Mouse (Mus musculus): Measurements from ENCODE around the gene R3hdm2. TPM values are rescaled to one million over a fixed set of nuclear protein-coding genes. Genes with fewer than 3 reads are reported as not detected.
A peak's percentile ranks its signal among the peaks of the same experiment; 100 is the strongest.

The R3hdm2 gene
- polyA plus RNA-seq, 1 experiment from 2014 or later = 21.1 TPM

- Histone ChIP-seq H3K9ac (replicated peaks; ENCODE audit: low read depth) (no peak overlapping the region), H3K4me2 (replicated peaks; ENCODE audit: low read depth, low read length) (no peak overlapping the region), H3K4me3 (ENCODE audit: low read depth, low read length) (no peak overlapping the region), H3K4me1 (ENCODE audit: insufficient read depth, low read depth, low read length) (no peaks in the 10 kb centered on the region), H3K27me3 (replicated peaks; ENCODE audit: insufficient read depth, low read length) (no peaks in the 10 kb centered on the region), H3K36me3 (ENCODE audit: insufficient read depth, low read length) (no peaks in the 10 kb centered on the region), H3K9me3 (ENCODE audit: low read length) (no peaks in the 10 kb centered on the region), H3K27ac (ENCODE audit: low read length) (no peak overlapping the region)
- DNase-seq (ENCODE audit: low spot score) (no peak), ATAC-seq (no peak)
- no peak for TF ChIP-seq CTCF (IDR thresholded peaks at IDR 0.05)
- no peak for TF ChIP-seq EP300 (IDR thresholded peaks at IDR 0.05)
- 85% methylated on average over 5 of the region's 5 CpGs for WGBS
These were observed 57.4 kb downstream of the R3hdm2 start for GRCm38 (mm10) chr10:127437354-127438113.

GRCm38 (mm10) chr10:127453701-127454100 is 73.6 kb downstream of the R3hdm2 start:
- Histone ChIP-seq H3K4me3 (ENCODE audit: low read depth, low read length) (no peak overlapping the region), H3K36me3 (ENCODE audit: insufficient read depth, low read length) (peaks cover 34% of the 10 kb centered on the region), H3K27me3 (replicated peaks; ENCODE audit: insufficient read depth, low read length) (no peaks in the 10 kb centered on the region), H3K27ac (ENCODE audit: low read length) (no peak overlapping the region), H3K9ac (replicated peaks; ENCODE audit: low read depth) (no peak overlapping the region), H3K4me1 (ENCODE audit: insufficient read depth, low read depth, low read length) (no peaks in the 10 kb centered on the region), H3K9me3 (ENCODE audit: low read length) (no peaks in the 10 kb centered on the region), H3K4me2 (replicated peaks; ENCODE audit: low read depth, low read length) (no peak overlapping the region)
- TF ChIP-seq CTCF (IDR thresholded peaks at IDR 0.05) (no peak), EP300 (IDR thresholded peaks at IDR 0.05) (no peak)
- ATAC-seq = no peak
- DNase-seq (ENCODE audit: low spot score) = no peak
- 100% methylated on average over 1 of the region's 1 CpGs for WGBS

DNA sequence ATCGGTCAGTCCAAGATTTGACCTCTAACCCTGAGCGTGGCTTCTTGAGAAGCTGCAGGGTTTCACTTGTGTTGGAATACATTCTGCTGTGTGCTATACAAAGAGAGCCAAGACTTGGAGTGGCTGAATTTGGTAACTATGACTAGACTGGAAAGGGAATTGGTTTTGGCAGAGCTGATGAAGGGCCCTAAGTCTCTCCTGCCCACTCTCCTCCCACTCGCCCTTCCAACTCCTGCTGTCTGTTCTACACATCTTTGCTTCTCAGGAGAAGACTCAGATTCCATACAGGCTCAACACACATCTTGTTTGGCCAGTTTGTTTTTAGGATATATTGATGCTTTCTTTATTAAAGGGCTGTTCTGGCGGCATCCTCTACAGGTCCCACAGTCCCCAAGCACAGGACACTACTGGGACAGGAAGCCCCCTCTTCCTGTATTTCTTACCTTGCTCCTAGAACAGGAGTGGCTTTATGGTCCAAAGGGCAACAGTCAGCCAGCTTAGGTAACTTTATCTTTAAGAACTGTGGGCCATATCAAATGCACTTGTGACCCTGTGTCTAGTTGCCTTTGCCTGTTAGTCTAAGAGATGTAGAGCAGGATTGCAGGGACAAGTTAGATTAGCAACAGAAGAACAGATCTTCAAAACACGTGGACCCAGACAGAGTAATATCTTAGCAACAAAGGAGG is 82.4 kb downstream of the R3hdm2 start:
- no peak overlapping the region for H3K4me3 ChIP-seq (ENCODE audit: low read depth, low read length)
- no peaks in the 10 kb centered on the region for H3K9me3 ChIP-seq (ENCODE audit: low read length)
- H3K4me2 ChIP-seq (replicated peaks; ENCODE audit: low read depth, low read length) = no peak overlapping the region
- no peak overlapping the region for H3K9ac ChIP-seq (replicated peaks; ENCODE audit: low read depth)
- no peaks in the 10 kb centered on the region for H3K27me3 ChIP-seq (replicated peaks; ENCODE audit: insufficient read depth, low read length)
- WGBS = 83% methylated on average over 5 of the region's 5 CpGs
- no peaks in the 10 kb centered on the region for H3K4me1 ChIP-seq (ENCODE audit: insufficient read depth, low read depth, low read length)
- TF ChIP-seq EP300 (IDR thresholded peaks at IDR 0.05) = no peak
- TF ChIP-seq CTCF (IDR thresholded peaks at IDR 0.05) = no peak
- DNase-seq (ENCODE audit: low spot score) (no peak), ATAC-seq (no peak)
- H3K36me3 ChIP-seq (ENCODE audit: insufficient read depth, low read length) = peaks cover 38% of the 10 kb centered on the region
- no peak overlapping the region for H3K27ac ChIP-seq (ENCODE audit: low read length)

DNA sequence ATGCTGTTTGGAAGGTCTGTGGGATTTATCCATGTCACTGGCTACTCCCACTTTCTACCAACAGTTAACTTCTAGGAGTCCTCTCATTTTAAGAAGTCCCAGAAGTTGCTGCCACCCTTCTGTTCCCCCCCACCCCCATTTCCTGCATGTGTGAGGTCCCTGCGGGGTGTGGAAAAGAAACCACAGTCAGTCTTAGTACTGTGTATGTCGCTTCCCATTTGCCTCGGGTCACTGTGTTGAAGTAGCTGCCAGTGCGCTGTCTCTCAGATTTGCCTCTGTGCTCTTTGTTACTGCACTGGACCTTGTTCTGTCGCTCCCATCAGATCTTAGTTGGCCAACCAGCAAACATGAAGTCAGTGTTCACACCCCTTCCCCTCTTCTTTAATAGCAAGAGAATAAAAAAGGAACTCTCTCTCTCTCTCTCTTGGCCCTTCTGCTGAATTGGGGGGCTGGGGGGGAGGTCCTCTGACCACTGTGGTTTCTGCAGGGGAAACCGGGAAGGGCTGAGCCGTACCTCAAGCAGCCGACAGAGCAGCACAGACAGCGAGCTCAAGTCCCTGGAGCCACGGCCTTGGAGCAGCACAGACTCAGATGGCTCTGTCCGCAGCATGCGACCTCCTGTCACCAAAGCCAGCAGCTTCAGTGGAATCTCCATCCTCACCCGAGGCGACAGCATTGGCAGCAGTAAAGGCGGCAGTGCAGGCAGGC is 91.3 kb downstream of the R3hdm2 start:
- H3K27ac ChIP-seq (ENCODE audit: low read length) = no peak overlapping the region
- DNase-seq (ENCODE audit: low spot score) (peak; percentile 8), ATAC-seq (peak; percentile 37; the same call in 1 of the 2 replicates)
- no peak overlapping the region for H3K4me2 ChIP-seq (replicated peaks; ENCODE audit: low read depth, low read length)
- no peak overlapping the region for H3K4me3 ChIP-seq (ENCODE audit: low read depth, low read length)
- no peaks in the 10 kb centered on the region for H3K27me3 ChIP-seq (replicated peaks; ENCODE audit: insufficient read depth, low read length)
- WGBS = 53% methylated on average over 15 of the region's 15 CpGs
- no peak overlapping the region for H3K9ac ChIP-seq (replicated peaks; ENCODE audit: low read depth)
- no peak for TF ChIP-seq CTCF (IDR thresholded peaks at IDR 0.05)
- no peak for TF ChIP-seq EP300 (IDR thresholded peaks at IDR 0.05)
- H3K36me3 ChIP-seq (ENCODE audit: insufficient read depth, low read length) = peaks cover 14% of the 10 kb centered on the region; the same call in 1 of the 2 replicates
- H3K9me3 ChIP-seq (ENCODE audit: low read length) = no peaks in the 10 kb centered on the region
- H3K4me1 ChIP-seq (ENCODE audit: insufficient read depth, low read depth, low read length) = no peaks in the 10 kb centered on the region

DNA sequence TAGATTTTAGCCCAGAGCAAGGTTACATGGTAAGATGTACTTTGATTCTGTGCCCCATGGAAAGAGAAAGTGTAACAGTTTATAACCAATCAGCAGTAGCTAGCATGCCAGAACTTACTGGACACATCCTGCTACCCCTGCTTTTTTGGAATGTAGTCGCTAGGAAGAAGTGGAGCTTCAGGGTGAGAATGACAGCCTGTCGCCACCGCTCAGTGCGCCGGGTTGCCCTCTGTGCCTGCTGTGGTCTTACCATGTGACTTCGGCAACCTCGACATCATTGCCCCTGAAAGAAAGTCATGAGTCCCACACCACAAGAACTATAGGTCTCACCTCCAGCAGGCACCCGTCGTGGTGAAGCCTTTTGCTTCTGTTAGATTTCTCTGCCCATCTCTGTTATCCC is 92.6 kb downstream of the R3hdm2 start:
- H3K36me3 ChIP-seq (ENCODE audit: insufficient read depth, low read length) = peaks cover 14% of the 10 kb centered on the region; the same call in 1 of the 2 replicates
- TF ChIP-seq CTCF (IDR thresholded peaks at IDR 0.05) = no peak
- no peak for TF ChIP-seq EP300 (IDR thresholded peaks at IDR 0.05)
- H3K9ac ChIP-seq (replicated peaks; ENCODE audit: low read depth) = no peak overlapping the region
- H3K4me2 ChIP-seq (replicated peaks; ENCODE audit: low read depth, low read length) = no peak overlapping the region
- H3K27me3 ChIP-seq (replicated peaks; ENCODE audit: insufficient read depth, low read length) = no peaks in the 10 kb centered on the region
- ATAC-seq (no peak), DNase-seq (ENCODE audit: low spot score) (no peak)
- no peaks in the 10 kb centered on the region for H3K9me3 ChIP-seq (ENCODE audit: low read length)
- 77% methylated on average over 9 of the region's 9 CpGs for WGBS
- no peak overlapping the region for H3K4me3 ChIP-seq (ENCODE audit: low read depth, low read length)
- no peak overlapping the region for H3K27ac ChIP-seq (ENCODE audit: low read length)
- H3K4me1 ChIP-seq (ENCODE audit: insufficient read depth, low read depth, low read length) = no peaks in the 10 kb centered on the region

DNA sequence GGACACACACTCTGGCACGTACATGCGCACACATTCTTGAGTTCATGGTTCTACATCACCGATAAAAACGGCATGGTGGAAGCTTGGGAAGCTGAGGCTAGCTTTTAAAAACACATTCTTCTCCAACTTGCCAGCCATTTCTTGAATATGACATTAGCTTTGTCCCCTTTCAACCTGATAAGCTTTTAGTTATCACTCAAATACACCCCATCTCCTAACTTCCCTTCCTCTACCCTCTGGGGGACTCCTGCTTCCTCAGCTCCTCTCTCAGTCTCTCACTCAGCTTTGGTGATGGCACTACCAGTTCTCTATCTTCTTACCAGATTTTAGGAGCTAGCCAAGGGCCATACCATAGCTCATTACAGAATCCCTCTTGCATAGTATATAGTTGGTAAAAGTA is 95.0 kb downstream of the R3hdm2 start:
- Histone ChIP-seq H3K9ac (replicated peaks; ENCODE audit: low read depth) (no peak overlapping the region), H3K4me1 (ENCODE audit: insufficient read depth, low read depth, low read length) (no peaks in the 10 kb centered on the region), H3K27ac (ENCODE audit: low read length) (no peak overlapping the region), H3K9me3 (ENCODE audit: low read length) (no peaks in the 10 kb centered on the region), H3K36me3 (ENCODE audit: insufficient read depth, low read length) (peaks cover 7% of the 10 kb centered on the region), H3K4me2 (replicated peaks; ENCODE audit: low read depth, low read length) (no peak overlapping the region), H3K27me3 (replicated peaks; ENCODE audit: insufficient read depth, low read length) (no peaks in the 10 kb centered on the region), H3K4me3 (ENCODE audit: low read depth, low read length) (no peak overlapping the region)
- ATAC-seq = no peak
- WGBS = 91% methylated on average over 4 of the region's 4 CpGs
- DNase-seq (ENCODE audit: low spot score) = no peak
- TF ChIP-seq EP300 (IDR thresholded peaks at IDR 0.05) = no peak
